Mouse (Mus musculus) frontal cortex, postnatal 36 days (tissue): Measurements from ENCODE around the gene Ppp1r14d.
A peak's percentile ranks its signal among the peaks of the same experiment; 100 is the strongest.

Source experiments
- DNase-seq, 2 experiments: peaks; one replicate each; pipeline ENCODE4 v3.0.0; 2022; ENCODE audit warnings: low spot score in 2 of 2

Gene Ppp1r14d

DNA sequence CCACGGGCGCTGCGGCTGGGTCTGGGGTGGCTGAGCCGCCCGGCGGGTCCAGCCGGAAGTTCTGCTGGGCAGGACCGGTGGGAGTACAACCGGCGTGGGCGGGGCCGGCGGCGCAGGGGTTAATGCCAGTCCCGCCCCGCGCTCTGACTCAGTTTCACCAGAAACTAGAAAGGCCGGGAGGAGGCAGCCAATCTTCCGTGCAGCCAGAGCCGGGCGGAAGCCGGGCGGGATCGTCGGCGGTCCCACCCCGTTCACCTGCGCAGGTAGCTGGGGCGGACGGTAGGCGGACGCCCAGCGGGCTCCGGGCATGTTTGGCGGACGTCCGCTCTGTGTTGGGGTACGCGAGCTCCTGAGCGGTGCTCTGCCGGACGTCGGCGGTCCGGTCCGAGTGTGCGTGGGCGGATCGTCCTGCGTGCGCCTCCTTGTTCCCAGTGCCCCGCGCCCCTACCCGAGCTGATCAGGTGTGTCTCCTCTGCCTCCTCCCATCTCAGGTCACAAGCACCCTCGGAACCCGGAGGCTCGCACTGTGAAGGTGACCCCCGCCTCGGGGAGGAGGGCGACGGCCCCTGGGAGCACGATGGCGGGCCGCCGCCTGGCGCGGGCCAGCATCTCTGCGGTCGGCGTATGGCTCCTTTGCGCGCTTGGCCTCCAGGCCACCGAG lies 7.6 kb upstream of the Ppp1r14d start, which contains the start of gene Spint1:
Gene Spint1, plus strand, starts transcription at position 153 of the 661 bp plus-strand sequence.
- DNase-seq, result no peak

DNA sequence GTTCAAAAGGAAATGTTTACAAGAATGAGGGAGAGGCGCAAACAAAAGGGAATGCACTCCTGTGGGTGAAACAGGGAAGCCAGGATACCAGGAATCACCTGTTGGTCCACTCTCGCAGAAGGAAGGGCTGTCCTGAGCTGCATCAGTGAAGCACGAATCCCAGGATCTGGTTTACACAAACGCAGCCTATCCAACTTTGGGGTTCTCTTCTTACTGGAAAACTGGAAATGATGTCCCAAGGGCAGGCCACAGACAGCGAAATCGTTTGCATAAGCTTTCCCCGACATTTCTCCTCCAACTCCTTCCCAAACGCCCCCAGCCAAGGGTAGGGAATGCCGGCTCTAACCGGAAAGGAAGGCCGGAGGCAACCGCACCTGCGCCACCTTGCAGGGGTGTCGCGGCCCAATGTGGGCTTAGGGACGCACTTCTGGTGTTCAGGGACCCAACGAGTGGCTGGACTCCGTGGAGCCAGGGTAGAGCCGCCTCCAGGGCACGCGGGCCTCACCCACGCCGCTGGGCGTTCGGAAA lies 7.0 kb upstream of the Ppp1r14d start:
- DNase-seq, result no peak

DNA sequence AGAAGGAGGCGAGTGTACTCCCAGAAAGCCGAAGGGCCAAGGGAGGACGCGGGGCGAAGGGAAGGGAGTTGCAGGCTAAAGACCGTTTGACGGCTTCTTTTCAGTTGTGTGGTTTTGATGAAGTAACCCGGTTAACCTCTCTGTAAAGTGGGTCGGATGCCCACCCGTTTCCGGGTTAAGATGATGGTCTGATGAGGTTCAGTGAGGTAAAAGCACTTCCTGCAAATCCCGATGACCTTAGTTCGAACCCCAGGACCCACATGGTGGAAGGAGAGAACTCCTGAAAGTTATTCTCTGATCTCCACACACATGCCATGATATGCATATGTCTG lies 20.6 kb downstream of the Ppp1r14d start:
- DNase-seq, result no peak

DNA sequence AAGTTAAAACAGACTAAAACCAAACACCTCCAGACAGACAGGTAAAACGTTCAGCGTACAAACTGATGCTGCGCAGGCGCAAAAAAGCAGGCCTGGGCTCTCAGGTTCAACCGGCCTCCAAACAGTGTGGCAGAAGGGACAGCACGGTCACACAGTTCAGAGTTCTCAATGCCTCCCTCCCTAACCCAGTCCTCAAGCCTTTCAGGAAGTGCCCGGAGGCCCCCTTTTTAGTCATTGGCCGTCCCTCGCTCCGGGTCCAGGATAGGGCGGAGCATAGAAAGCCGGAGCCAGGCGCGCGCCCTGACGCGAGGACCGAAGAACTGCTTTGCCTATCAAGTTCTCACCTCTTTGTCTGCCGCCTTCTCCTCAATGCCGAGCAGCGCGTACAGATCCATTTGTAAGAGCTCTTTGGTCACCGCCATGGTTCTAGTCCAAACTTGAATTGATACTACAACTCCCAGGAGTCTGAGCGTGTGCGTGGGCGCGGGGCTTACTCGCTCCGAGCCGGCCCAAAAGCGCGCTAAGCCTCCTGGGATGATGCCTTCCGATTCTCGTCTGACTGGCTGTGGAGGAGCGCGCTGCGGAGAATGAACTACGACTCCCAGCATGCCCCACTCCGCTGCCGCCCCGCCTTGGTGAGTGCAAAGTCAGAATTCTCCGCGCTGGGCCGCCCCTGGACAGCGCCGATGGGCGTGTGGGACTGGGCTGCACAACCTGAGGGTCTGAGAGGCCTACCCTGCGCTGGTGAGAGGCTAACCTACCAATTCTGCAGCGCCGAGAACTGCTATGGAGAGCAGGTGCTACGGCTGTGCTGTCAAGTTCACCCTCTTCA lies 21.1 kb downstream of the Ppp1r14d start, which contains the start of the genes Zfyve19 and Dnajc17:
Gene Zfyve19, plus strand, starts transcription at position 274 of the 832 bp plus-strand sequence.
Gene Dnajc17, minus strand, starts transcription at position 452 of the 832 bp plus-strand sequence.
- DNase-seq, result peak; percentile 97 to 99

DNA sequence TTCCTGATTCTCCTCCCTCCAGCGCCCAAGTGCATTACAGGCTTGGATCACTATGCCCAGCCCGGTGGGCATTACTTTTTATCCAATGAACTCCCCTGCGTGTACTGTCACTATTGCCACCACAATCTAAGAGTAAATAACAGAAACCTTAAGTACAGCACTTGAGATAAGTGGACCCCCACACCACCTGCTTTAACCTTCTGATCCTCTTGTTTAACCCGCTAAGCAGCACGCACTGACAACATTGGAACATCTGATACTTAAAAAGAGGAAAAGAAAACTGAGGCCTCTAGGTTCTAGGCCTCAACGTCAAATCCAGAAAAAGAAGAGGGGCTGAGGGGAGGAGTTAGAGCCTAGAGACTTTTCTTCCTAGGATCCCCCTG lies 21.8 kb downstream of the Ppp1r14d start:
- no peak for DNase-seq

DNA sequence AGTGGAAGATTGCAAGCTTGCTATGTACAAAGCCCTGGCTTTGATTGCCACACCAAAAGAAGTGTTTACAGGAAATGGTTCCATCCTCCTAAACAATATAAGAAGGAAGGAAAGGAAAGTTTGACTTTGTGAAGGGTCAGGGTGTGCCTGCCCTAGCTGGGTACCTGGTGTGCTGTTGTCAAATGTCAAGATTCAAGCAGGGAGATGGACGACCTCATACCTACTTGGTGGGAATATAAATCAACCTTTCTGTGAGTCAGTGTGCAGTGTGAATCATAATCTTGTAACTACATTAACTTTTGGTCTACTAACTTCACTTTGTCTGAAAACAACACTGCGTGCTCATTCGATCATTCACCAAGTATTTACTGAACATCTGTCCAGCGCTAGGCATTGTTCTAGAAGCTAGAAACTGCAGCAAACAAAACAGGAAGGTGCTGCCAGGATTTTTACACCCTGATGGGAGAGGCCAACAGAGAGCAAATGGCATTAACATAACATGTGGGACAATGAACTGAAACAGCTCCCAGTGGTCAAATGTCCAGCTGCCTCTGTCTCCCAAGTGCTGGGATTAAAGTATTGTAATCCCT lies 25.7 kb downstream of the Ppp1r14d start:
- no peak for DNase-seq

DNA sequence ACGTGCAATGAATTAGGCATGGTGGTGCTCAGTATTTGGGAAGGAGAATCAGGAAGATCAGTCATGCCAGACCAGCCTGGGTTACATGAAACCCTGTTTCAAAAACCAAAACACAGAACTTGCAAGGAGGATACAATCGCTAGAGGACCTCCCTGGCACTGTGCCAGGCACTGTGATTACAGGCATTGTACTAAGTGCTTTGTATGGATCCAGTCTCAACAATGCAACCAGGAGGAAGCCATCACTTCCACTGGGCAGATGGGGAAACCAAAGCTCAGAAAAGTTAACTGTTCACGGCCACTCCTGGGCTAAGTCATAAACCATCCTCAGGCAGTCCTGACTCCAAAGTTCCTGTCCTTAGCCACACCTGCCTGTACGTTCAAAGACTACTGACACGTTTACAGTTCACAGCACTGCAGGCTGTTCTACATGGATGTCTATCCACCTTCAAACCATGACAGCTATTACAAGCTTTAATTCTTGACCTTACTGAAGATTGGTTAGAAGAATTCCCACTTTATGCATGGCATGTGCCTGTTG lies 26.7 kb downstream of the Ppp1r14d start:
- no peak for DNase-seq

DNA sequence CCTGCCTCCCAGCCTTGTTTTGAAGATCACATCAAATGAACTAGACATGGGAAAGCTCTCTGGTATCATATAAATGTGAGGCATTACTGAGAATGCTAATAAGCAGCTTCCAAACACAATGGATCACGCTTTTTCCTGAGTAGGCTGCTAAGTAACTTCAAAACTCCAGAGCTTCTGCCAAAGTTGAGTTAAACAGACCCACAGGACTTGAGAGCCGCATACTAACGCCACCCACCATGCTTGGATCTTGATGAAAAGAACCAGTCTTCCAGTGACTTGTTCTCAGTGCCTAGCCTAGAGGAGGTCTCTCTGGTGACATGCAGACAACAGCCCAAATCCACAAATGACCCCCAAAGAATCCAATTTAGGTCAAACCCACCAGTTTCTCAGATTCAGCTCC lies 30.8 kb downstream of the Ppp1r14d start:
- no peak for DNase-seq

DNA sequence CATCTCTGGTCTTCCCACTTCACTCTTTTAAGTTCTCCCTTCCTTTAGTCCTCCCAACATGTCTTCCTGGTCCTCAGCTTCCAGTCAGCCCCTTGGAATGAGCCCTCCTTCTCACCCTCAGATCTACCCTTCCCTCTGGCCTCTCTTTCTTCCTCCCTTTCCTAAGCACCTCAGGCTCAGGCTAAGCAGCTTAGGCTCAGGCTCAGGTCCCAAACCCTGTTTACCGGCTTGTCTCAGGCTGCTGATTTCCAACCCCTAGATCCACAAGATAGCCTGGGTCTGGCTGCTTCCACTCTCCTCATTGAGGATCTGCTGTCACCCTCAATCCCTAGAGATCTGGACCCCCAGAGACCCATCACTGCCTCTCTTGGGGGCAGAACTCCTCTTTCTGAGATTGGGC lies 31.7 kb downstream of the Ppp1r14d start:
- no peak for DNase-seq

DNA sequence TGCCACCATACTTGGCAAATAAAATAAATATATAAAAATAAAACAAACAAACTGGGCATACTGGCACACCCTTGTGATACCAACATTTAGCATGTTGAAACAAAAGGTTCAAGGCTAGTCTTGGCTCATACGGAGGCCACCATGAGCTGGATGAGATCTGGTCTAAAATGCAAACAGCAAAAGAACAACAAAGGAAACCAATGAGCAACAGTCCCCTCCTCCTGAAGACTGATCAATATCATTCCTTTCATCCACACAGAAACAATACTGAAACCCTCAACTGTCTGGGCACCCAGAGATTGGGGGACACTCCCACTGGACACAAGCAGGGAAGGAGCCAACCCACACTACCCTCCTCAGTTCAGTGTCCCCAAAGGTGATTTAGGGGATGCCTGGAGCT lies 32.2 kb downstream of the Ppp1r14d start:
- no peak for DNase-seq

DNA sequence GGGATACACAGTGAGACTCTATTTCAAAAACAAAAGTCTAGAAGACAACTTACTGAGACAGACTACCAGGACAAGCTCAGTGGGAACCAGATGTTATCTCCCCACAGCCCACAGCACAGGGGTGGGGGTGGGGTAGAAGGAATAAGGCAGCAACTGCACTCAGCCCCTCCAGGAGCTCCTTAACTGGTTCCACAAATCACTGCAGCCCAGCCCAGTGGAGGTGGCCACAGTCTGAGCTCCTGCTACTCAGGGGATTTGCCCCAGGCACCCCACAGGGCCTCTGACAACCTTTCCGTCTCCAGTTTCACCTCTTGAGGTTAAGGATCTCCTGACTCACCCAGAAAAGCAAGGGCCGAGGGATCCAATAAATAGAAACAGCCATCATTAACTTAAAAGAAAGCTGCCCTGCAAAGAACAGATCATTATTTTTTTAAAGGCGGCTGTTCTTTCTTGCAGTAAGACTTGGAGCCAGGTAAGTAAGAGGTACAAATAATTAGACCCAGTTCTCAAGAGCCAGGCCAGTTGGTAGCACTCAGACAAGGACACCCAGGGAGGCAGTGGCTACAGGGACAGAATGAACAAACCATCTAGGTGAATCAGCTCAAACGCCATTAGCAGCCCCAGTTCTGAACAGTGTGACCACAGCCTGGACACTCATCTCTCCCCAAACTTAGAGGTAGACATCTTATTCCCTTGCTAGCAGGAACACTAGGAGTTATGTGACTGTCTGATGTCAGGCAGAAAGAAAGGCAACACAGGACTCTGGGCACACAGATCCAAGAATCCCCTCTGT lies 33.2 kb downstream of the Ppp1r14d start:
- DNase-seq, result no peak

DNA sequence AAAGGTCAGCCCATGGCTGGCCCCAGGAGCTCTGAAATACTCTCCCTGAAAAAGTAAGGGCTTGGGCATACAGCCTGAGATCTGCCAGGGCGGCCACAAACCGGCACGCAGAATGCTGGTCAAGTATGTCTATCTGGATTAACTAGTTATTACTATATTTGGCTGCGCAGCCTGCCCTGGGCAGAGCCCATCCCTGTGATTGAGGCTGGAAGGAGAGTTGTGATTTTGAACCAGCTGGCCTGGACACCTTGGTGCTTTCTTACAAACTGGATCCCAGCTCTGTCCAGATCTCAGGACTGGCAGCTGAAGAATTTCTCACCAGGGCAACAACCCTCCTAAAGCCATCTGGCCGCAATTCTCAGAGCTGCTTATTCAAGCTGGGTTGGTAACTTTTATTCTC lies 35.6 kb downstream of the Ppp1r14d start:
- peak in 1 of 2 experiments; percentile 16 for DNase-seq

DNA sequence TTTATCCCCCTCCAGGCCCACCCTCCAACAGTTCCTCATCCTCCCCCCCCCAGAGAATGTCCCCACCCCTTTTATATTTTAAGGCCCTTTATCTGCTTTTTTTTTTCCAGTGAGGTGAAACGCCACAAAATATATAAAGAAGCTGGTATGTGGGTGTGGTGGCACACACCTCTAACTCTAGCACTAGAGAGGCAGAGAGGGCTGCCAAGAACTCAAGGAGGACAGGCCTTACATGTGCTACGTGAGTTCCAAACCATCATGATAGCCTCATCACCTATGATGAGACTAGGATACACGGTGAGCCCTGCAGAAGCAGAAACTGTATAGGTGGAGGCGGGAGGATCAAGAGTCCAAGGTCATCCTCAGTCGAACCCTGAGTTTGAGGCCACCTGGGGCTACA lies 38.7 kb downstream of the Ppp1r14d start:
- no peak for DNase-seq

DNA sequence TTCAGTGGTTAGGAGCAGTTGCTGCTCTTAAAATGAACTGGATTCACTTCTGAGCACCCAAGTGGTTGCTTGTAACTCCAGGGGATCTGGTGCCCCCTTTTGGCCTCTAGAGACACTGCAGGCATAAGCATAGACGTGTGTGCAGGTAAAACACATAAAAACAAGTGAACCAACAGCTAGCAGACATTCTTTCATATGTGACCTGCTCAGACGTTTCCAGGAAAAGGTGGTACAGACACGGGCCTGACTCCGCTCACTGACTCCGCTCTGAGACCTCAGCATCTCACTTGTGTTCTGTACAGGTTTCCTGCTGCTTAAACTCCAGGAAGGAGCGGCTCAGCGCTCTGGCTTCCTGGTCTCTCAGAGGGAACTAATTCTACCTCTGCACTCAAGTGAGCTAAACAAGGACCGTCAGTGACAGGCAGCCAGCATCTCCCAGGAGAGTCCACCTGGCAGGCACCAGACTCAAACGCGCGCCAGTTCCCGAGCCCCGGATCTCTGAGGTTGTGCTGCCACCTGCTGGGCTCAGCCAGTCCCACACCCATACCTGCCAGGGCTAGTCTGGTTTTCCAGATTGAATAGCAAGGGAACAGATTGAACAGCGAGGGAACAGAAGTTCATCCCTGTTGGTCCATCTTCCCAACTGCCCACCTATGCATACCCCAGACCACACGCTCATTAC lies 40.5 kb downstream of the Ppp1r14d start:
- peak; percentile 84 to 85 for DNase-seq

DNA sequence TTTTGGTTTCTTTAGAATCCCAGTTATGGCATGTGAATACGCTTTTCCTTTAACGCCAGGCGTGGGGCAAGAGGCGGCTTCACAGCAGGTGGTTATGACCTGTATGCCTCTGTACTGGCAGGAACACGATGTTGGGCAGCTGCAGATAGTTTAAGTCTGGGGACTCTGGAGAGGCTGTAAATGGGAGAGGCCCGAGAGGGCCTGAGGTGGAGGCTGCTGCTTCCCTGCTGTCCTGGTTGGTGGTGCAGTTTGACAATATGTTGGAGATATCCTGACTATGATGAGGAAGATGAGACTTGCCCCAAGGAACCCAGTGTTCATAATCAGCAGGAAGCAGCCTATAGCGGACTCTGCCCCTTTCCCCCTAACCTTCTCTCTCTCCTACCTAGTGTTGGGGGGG lies 46.8 kb downstream of the Ppp1r14d start:
- DNase-seq, result no peak

DNA sequence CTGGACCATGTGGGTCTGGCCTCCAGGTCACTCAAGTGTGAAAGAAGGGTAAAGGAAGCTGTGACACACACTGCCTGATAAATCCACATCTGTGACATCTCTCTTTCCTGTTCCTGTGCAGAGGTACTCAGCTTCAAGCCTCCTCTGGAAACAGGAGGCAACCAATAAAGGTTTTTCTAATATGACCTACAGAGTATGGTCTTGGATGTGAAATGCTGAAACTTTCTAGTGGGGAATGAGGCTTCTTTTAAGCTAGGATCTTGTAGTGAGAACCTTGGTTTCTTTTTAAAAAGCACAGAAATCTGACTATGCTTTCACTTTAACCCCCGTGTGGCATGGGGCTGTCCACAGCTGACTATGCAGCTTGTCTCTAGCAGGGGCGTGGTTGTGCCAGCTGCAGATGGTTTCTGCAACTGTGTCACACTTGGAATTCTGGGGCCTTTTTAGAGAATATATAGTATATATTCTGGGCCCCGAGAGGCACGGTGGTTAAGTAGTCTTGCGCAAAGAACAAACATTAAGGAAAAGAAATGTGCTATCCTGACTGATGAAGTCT lies 52.2 kb downstream of the Ppp1r14d start:
- DNase-seq, result no peak

DNA sequence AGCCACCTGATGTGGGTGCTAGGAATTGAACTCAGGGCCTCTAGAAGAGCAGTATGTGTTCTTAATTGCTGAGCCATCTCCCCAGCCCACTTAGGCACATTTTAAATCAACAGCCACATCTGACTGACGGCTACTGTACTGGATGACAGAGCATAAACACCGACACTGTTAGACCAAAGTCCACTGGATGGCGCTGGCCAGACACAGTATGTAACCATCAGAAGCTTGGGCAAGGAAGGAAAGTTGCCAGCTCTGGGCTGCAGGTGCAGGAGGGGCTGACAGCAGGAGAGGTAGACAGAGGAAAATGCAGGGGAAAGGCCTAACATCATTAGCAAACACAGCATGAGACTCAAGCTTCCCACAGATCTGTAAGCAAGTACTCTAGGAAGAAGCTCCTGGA lies 52.9 kb downstream of the Ppp1r14d start:
- no peak for DNase-seq

DNA sequence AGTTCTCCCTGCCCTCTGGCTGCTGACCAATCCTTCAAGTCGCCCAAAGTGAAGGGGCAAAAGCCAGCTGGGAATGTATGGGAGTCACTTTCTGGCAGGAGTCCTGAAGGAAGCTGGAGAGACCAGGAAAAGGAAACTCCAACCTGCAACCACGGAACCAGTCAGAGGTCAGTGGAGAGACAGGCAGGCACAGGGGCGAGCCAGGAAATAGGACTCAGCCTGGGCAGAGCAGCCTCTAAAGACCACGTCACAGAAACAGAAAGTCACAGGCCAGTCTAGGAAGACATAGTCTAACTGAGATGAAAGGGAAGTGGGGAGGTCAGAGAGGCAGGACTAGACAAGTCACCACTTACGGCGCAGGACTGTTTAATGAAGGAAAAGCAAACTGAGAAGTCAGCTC lies 54.1 kb downstream of the Ppp1r14d start:
- DNase-seq, result no peak

DNA sequence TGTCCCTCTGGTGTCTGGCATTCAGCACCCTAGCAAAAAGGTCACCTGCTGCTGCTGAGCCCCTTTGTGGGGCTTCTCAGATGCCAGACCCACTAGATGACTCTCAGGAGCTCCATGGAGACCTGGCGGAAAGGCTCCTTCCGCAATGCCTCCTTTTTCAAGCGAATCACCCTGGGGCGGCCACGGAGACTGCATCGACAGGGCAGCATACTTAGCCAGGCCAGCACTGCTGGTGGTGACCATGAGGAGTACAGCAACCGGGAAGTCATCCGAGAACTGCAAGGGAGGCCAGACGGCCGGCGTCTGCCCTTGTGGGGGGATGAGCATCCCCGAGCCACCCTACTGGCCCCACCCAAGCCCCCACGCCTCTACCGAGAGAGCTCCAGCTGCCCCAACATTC lies 54.8 kb downstream of the Ppp1r14d start:
- no peak for DNase-seq

DNA sequence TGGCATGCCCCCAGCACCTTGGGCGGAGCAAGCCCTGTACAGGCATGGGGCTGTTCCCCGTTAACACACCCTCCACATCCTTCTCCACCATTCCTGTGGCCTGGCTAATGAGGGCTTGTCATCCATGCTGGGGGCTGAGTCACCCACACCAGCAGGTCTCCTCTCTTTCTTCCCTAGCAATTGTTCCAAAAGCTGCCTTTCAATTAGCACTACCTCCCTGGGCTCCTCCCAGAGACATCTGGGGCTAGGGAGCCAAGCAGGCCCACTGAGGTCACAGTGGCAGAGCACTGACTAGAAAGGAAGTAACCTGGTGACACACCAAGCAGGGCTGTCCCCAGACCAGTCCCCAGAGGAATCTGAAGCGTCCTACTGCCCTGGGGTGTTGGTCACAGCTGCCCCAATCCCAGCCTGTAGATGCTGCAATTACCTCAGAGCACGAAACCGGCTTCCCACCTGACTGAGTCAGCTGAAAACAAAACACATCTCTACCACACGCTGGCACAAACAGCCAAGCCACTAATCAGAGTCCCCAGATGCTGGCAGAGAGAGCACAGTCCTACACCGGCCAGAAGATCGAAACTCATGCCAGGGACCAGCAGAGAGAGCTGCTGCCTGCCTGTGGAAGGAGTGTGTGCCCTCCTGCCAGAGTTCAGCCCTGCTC lies 55.6 kb downstream of the Ppp1r14d start, which contains the start of gene Gm14137:
Gene Gm14137, plus strand, starts transcription at position 519 of the 661 bp plus-strand sequence.
- DNase-seq, result no peak
